Mouse (Mus musculus): Measurements from ENCODE around the gene Rptor. TPM values are rescaled to one million over a fixed set of nuclear protein-coding genes. Genes with fewer than 3 reads are reported as not detected.

The Rptor gene
- polyA plus RNA-seq, 1 experiment from 2014 or later: 9.8 TPM

DNA sequence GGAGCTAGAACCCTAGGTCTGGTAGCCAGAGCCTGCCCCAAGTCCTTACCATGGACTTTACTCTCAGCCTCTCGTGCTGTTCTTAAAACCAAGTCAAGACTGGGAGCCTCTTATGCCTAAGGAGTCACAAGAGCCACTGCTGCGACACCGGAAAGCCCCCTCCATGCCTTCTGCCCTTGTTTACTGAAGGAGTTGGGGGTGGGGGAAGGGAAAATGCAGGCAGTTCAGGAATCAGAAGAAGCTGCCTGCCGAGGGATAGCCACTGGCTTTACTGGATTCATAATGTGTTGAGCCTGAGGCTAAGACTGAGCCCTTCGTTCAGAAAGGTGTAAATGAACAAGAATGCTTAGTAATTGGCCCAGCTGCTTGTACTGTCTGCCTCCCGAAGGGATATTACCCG is 310.1 kb downstream of the Rptor start:
- no peak for ATAC-seq (replicated peaks; ENCODE audit: insufficient number of reproducible peaks, low FRiP score, low TSS enrichment)
- H3K27ac ChIP-seq (ENCODE audit: low read depth, low read length): no peak overlapping the region

DNA sequence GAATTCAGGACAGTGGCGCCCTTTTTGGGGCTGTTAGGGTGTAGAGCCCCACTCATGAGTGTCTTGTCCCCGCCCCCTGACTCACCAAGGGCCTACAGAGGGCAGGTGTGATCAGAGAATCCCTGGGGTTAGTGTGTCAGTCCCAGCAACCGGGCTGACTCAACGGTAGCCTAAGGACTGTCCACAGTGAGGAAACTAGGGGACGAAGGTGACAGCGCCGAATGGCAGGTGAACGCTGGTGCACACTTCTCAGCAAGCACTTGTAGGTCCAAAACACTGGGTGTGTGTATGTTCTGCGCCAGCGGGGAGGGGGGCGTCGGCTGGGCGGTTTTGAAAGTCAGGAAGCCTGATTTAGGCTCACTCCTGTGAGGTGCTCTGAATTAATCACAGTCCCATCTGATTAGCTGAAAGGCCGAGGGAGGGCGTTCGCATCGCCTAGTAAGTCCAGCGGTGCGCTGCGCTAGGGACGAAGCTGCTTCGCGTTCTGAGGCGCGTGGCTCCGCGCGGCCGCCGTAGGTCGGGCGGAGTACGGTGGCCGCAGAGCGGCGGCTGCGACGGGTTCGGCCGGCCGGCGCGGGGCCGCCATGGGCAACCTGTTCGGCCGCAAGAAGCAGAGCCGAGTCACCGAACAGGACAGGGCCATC is 310.7 kb downstream of the Rptor start, which contains the start of gene Chmp6:
TSS of gene Chmp6 (plus strand) at position 151 of the 644 bp plus-strand sequence.
- ATAC-seq (replicated peaks; ENCODE audit: insufficient number of reproducible peaks, low FRiP score, low TSS enrichment): peak; percentile 62; the same call in 1 of the 2 replicates
- H3K4me2 ChIP-seq: peak within 1 kb of the TSS; percentile 89
- no peaks in the 10 kb centered on the region for H3K9me3 ChIP-seq (replicated peaks; ENCODE audit: control insufficient read depth, low read length)
- H3K9ac ChIP-seq (ENCODE audit: low read depth, low read length): peak within 1 kb of the TSS; percentile 98
- peak within 1 kb of the TSS; percentile 96 for H3K4me3 ChIP-seq (ENCODE audit: low read depth, low read length)
- H3K36me3 ChIP-seq (ENCODE audit: control insufficient read depth, insufficient read depth, low read length): peaks cover 14% of the 10 kb centered on the region
- peak within 1 kb of the TSS; percentile 85 for H3K27ac ChIP-seq (ENCODE audit: low read depth, low read length)
- peaks cover 44% of the 10 kb centered on the region for H3K4me1 ChIP-seq (ENCODE audit: control insufficient read depth, insufficient read depth, low read length)
- WGBS (ENCODE audit: insufficient replicate concordance): under 1% methylated on average over 48 of the region's 48 CpGs
- no peaks in the 10 kb centered on the region for H3K27me3 ChIP-seq (ENCODE audit: control insufficient read depth, insufficient read depth, low read length)

More for the DNA sequence above, 310.1 kb downstream of the Rptor start:
- Histone ChIP-seq H3K4me1 (ENCODE audit: control insufficient read depth, insufficient read depth, low read length) (peaks cover 44% of the 10 kb centered on the region), H3K4me3 (ENCODE audit: low read depth, low read length) (peak overlapping the region; percentile 96), H3K9me3 (replicated peaks; ENCODE audit: control insufficient read depth, low read length) (no peaks in the 10 kb centered on the region), H3K27me3 (ENCODE audit: control insufficient read depth, insufficient read depth, low read length) (no peaks in the 10 kb centered on the region), H3K9ac (ENCODE audit: low read depth, low read length) (peak overlapping the region; percentile 98), H3K36me3 (ENCODE audit: control insufficient read depth, insufficient read depth, low read length) (peaks cover 9% of the 10 kb centered on the region), H3K4me2 (peak overlapping the region; percentile 89)
- WGBS (ENCODE audit: insufficient replicate concordance): 7% methylated on average over 7 of the region's 7 CpGs

DNA sequence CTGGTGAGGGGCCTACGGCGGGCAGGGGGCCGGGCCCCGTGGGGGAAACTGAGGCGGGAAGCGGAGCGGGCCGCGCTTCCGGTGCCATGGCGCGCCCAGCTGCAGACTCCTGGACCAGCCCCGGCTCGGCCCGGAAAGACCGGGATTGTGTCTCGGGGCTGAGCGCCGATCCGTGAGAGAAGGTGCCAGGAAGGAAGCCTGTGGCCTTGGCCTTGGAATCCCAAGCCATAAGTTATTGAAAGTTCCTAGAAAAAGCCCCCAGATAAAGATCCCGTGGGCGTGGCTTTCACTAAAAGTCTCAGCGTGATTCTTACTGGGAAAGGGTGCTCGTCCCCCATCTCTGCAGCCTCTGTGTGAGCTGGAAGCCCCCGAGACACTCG is 311.2 kb downstream of the Rptor start:
- Histone ChIP-seq H3K36me3 (ENCODE audit: control insufficient read depth, insufficient read depth, low read length) (peaks cover 20% of the 10 kb centered on the region), H3K27ac (ENCODE audit: low read depth, low read length) (peak overlapping the region; percentile 85), H3K27me3 (ENCODE audit: control insufficient read depth, insufficient read depth, low read length) (no peaks in the 10 kb centered on the region), H3K9ac (ENCODE audit: low read depth, low read length) (peak overlapping the region; percentile 98), H3K4me3 (ENCODE audit: low read depth, low read length) (peak overlapping the region; percentile 96), H3K4me2 (peak overlapping the region; percentile 89), H3K4me1 (ENCODE audit: control insufficient read depth, insufficient read depth, low read length) (peaks cover 43% of the 10 kb centered on the region), H3K9me3 (replicated peaks; ENCODE audit: control insufficient read depth, low read length) (no peaks in the 10 kb centered on the region)
- under 1% methylated on average over 26 of the region's 26 CpGs for WGBS (ENCODE audit: insufficient replicate concordance)
- ATAC-seq (replicated peaks; ENCODE audit: insufficient number of reproducible peaks, low FRiP score, low TSS enrichment): no peak

DNA sequence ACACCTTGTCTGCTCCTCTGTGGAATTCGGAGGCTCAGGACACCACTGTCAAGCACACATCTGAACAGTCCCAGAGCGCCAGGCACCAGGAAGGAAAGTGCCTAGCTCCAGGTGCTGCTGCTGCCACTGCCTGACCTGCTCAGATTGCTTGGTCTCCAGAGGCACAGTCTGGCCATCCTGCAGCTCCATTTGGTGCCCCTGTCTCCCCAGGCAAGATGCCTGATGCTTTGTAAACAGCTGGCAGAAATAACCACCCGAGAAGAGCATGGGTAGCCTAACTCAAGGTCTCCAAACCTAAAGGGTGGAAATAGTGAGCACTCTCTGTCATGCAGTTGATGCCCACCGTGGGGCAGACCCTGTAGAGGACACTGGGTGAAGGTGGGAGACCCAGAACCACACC is 311.7 kb downstream of the Rptor start:
- peak overlapping the region; percentile 98 for H3K9ac ChIP-seq (ENCODE audit: low read depth, low read length)
- no peaks in the 10 kb centered on the region for H3K27me3 ChIP-seq (ENCODE audit: control insufficient read depth, insufficient read depth, low read length)
- H3K9me3 ChIP-seq (replicated peaks; ENCODE audit: control insufficient read depth, low read length): no peaks in the 10 kb centered on the region
- H3K4me1 ChIP-seq (ENCODE audit: control insufficient read depth, insufficient read depth, low read length): peaks cover 40% of the 10 kb centered on the region
- WGBS (ENCODE audit: insufficient replicate concordance): 21% methylated on average over 4 of the region's 4 CpGs
- H3K27ac ChIP-seq (ENCODE audit: low read depth, low read length): peak overlapping the region; percentile 85; the same call in 1 of the 2 replicates
- H3K4me2 ChIP-seq: peak overlapping the region; percentile 89
- H3K4me3 ChIP-seq (ENCODE audit: low read depth, low read length): peak overlapping the region; percentile 96
- ATAC-seq (replicated peaks; ENCODE audit: insufficient number of reproducible peaks, low FRiP score, low TSS enrichment): no peak
- H3K36me3 ChIP-seq (ENCODE audit: control insufficient read depth, insufficient read depth, low read length): peaks cover 22% of the 10 kb centered on the region

DNA sequence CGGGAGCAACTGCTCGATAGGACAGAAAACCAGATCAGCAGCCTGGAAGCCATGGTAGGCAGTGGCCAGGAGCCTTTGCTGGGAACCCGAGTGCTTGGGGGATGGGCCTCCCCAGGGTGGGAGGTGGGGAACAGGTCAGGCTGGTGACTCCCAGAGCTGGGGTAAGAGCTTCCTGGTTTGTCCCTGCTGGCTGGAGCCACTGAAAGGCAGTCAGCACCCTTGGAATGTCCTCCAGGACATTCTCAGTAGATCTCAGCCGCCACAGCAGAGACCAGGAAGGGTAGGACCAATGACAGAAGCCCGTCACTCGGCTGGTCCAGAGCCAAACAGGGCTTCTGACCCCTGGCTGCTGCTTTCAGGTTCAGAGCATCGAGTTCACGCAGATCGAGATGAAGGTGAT is 313.0 kb downstream of the Rptor start:
- peak overlapping the region; percentile 46 for H3K27ac ChIP-seq (ENCODE audit: low read depth, low read length)
- H3K4me1 ChIP-seq (ENCODE audit: control insufficient read depth, insufficient read depth, low read length): peaks cover 31% of the 10 kb centered on the region
- H3K4me2 ChIP-seq: peak overlapping the region; percentile 25; the same call in 1 of the 2 replicates
- no peaks in the 10 kb centered on the region for H3K9me3 ChIP-seq (replicated peaks; ENCODE audit: control insufficient read depth, low read length)
- no peak overlapping the region for H3K9ac ChIP-seq (ENCODE audit: low read depth, low read length)
- H3K27me3 ChIP-seq (ENCODE audit: control insufficient read depth, insufficient read depth, low read length): no peaks in the 10 kb centered on the region
- H3K4me3 ChIP-seq (ENCODE audit: low read depth, low read length): no peak overlapping the region
- 81% methylated on average over 9 of the region's 9 CpGs for WGBS (ENCODE audit: insufficient replicate concordance)
- no peak for ATAC-seq (replicated peaks; ENCODE audit: insufficient number of reproducible peaks, low FRiP score, low TSS enrichment)
- H3K36me3 ChIP-seq (ENCODE audit: control insufficient read depth, insufficient read depth, low read length): peaks cover 22% of the 10 kb centered on the region

DNA sequence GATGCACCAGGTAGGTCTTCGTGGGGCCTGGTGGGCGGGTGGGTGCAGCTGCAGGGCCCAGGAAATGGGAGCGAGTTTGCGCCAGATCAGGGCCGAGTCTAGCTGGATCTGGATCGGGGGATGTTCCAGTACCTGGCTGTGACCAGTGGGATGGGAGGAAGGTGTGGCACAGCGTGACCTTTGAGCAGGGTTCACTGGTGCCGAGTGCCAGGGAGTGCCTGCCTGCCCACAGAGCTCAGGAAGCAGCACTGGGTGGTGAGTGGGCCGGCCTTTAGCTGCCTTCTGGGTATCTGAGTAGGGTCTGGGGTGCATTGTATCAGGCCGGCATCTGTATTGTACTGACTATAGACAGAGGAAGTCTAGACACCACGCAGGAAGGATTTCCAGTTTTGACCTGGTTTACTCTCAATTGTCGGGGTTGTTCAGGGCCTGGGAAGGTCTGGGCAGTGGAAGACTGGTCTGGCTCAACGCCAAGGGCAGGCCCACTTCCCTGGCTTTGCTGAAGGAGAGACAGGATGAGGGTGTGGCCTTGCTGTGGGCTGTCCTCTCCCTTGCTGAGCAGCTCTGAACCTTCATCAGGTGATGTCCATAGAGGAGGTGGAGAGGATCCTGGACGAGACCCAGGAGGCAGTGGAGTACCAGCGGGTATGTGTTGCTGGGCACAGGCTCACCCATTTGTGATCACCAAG is 313.5 kb downstream of the Rptor start:
- no peaks in the 10 kb centered on the region for H3K27me3 ChIP-seq (ENCODE audit: control insufficient read depth, insufficient read depth, low read length)
- H3K9me3 ChIP-seq (replicated peaks; ENCODE audit: control insufficient read depth, low read length): no peaks in the 10 kb centered on the region
- peak overlapping the region; percentile 46; the same call in 1 of the 2 replicates for H3K27ac ChIP-seq (ENCODE audit: low read depth, low read length)
- H3K4me3 ChIP-seq (ENCODE audit: low read depth, low read length): no peak overlapping the region
- H3K4me2 ChIP-seq: 0 out of 2 replicates have a peak overlapping the region, but pooled peaks have one; percentile 16
- WGBS (ENCODE audit: insufficient replicate concordance): 79% methylated on average over 15 of the region's 15 CpGs
- H3K9ac ChIP-seq (ENCODE audit: low read depth, low read length): no peak overlapping the region
- peaks cover 22% of the 10 kb centered on the region for H3K36me3 ChIP-seq (ENCODE audit: control insufficient read depth, insufficient read depth, low read length)
- no peak; the same call in 1 of the 2 replicates for ATAC-seq (replicated peaks; ENCODE audit: insufficient number of reproducible peaks, low FRiP score, low TSS enrichment)
- peaks cover 31% of the 10 kb centered on the region for H3K4me1 ChIP-seq (ENCODE audit: control insufficient read depth, insufficient read depth, low read length)

DNA sequence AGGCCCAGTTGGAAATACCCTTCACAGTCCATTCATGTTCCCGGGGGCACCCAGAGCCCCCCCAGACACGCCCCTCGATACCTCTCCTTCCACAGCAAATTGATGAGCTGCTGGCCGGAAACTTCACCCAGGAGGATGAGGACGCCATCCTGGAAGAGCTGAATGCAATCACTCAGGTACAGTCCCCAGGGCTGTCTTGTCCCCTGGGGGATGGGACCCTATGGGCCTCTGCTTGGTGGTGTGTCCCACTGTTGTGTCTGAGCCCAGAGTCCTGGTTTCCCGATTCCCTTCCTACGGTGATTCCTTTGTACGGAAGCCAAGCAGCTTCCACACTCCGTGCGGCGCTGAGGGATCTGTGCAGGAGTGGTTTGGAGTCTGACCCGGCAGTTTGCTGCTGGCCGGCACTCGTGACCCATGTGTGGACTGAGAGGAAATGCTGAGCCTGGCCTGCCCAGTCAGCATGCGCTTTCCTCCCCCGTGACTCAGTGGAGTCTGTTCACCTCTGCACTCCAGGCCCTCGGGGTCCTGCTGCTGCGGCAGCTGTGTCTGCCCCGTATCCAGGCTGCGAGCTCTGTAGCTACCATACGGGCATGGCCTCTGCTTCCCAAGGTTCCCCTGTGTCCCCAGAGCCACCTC is 314.2 kb downstream of the Rptor start:
- H3K36me3 ChIP-seq (ENCODE audit: control insufficient read depth, insufficient read depth, low read length): peaks cover 22% of the 10 kb centered on the region
- H3K4me2 ChIP-seq: no peak overlapping the region
- H3K4me3 ChIP-seq (ENCODE audit: low read depth, low read length): no peak overlapping the region
- H3K9ac ChIP-seq (ENCODE audit: low read depth, low read length): no peak overlapping the region
- H3K27me3 ChIP-seq (ENCODE audit: control insufficient read depth, insufficient read depth, low read length): no peaks in the 10 kb centered on the region
- H3K9me3 ChIP-seq (replicated peaks; ENCODE audit: control insufficient read depth, low read length): no peaks in the 10 kb centered on the region
- no peak overlapping the region for H3K27ac ChIP-seq (ENCODE audit: low read depth, low read length)
- H3K4me1 ChIP-seq (ENCODE audit: control insufficient read depth, insufficient read depth, low read length): peaks cover 36% of the 10 kb centered on the region
- 91% methylated on average over 21 of the region's 21 CpGs for WGBS (ENCODE audit: insufficient replicate concordance)
- ATAC-seq (replicated peaks; ENCODE audit: insufficient number of reproducible peaks, low FRiP score, low TSS enrichment): no peak

DNA sequence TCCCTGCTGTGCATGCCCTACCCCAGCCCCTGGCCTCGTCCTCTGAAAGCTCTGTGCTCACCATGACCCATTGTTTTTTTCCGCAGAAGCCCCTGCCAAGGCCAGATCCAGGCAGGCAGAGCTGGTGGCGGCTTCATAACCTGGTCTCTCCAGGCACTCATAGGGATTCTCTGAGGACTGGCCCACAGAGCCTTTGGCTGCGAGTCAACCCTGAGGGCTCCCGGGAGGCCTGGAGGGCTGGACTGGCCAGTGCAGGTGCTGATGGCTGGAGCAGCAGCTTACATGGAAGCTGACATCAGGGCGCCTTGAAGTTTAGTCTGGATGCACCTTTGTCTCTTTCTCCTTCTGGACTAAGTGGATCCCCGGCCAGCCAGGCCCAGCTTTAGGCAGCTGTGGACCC is 315.8 kb downstream of the Rptor start:
- H3K9ac ChIP-seq (ENCODE audit: low read depth, low read length): no peak overlapping the region
- H3K36me3 ChIP-seq (ENCODE audit: control insufficient read depth, insufficient read depth, low read length): peaks cover 22% of the 10 kb centered on the region
- no peak overlapping the region for H3K4me2 ChIP-seq
- 88% methylated on average over 7 of the region's 7 CpGs for WGBS (ENCODE audit: insufficient replicate concordance)
- peaks cover 34% of the 10 kb centered on the region for H3K4me1 ChIP-seq (ENCODE audit: control insufficient read depth, insufficient read depth, low read length)
- no peak overlapping the region for H3K27ac ChIP-seq (ENCODE audit: low read depth, low read length)
- no peaks in the 10 kb centered on the region for H3K9me3 ChIP-seq (replicated peaks; ENCODE audit: control insufficient read depth, low read length)
- H3K27me3 ChIP-seq (ENCODE audit: control insufficient read depth, insufficient read depth, low read length): no peaks in the 10 kb centered on the region
- no peak for ATAC-seq (replicated peaks; ENCODE audit: insufficient number of reproducible peaks, low FRiP score, low TSS enrichment)
- H3K4me3 ChIP-seq (ENCODE audit: low read depth, low read length): no peak overlapping the region
